Mouse (Mus musculus) neural tube, embryonic 11.5 days (tissue): ENCODE measurements around the gene Tmed3. TPM values are rescaled to one million over a fixed set of nuclear protein-coding genes. Genes with fewer than 3 reads are reported as not detected.

ENCODE experiments used
- ATAC-seq: fragments of 200-750 bp; cut with Nextera tagmentation; 2 replicates; pipeline ENCODE4 v1.8.0; 2017; ENCODE audit warnings: moderate number of reproducible peaks, mild to moderate bottlenecking, moderate TSS enrichment, moderate library complexity; ENCODE audit not compliant: insufficient read depth, low FRiP score, low TSS enrichment
- DNase-seq: peaks from one replicate; pipeline ENCODE4 v3.0.0-alpha.2; 2015; ENCODE audit warnings: low spot score
- H3K27ac ChIP-seq: fragments of 300-500 bp; sonication (generic); 2 replicates; pipeline ENCODE4 v1.5.1; 2014; ENCODE audit warnings: low read depth, mild to moderate bottlenecking, low read length
- H3K27me3 ChIP-seq: fragments of 300-500 bp; sonication (generic); 2 replicates; pipeline ENCODE4 v1.6.1; 2014; ENCODE audit warnings: mild to moderate bottlenecking, low read length, mixed read lengths; ENCODE audit not compliant: control insufficient read depth, insufficient read depth
- H3K36me3 ChIP-seq: fragments of 300-500 bp; sonication (generic); 2 replicates; pipeline ENCODE4 v1.6.1; 2014; ENCODE audit warnings: mild to moderate bottlenecking, low read length, moderate library complexity, mixed read lengths; ENCODE audit not compliant: control insufficient read depth, insufficient read depth
- H3K4me1 ChIP-seq: fragments of 300-500 bp; sonication (generic); 2 replicates; pipeline ENCODE4 v1.6.1; 2014; ENCODE audit warnings: low read length, mixed read lengths; ENCODE audit not compliant: control insufficient read depth, insufficient read depth
- H3K4me2 ChIP-seq: fragments of 300-500 bp; sonication (generic); 2 replicates; pipeline ENCODE4 v1.6.1; 2014; ENCODE audit warnings: low read depth, mild to moderate bottlenecking, moderate library complexity
- H3K4me3 ChIP-seq: fragments of 300-500 bp; sonication (generic); 2 replicates; pipeline ENCODE4 v1.5.1; 2014; ENCODE audit warnings: low read depth, low read length
- H3K9ac ChIP-seq: fragments of 300-500 bp; sonication (generic); 2 replicates; pipeline ENCODE4 v1.6.1; 2014; ENCODE audit warnings: mild to moderate bottlenecking, low read length
- H3K9me3 ChIP-seq: fragments of 300-500 bp; sonication (generic); 2 replicates; pipeline ENCODE4 v1.6.1; 2016; ENCODE audit warnings: low read length; ENCODE audit not compliant: control insufficient read depth
- WGBS: fragments of 180-500 bp; shearing (Covaris S2); extraction: QIAGEN DNeasy Blood & Tissue Kit; methylation state at CpG from one replicate; pipeline ENCODE4 v1.1.7; 2014; 5-methylcytosine and 5-hydroxymethylcytosine counted together
- polyA plus RNA-seq: library from polyadenylated mRNA; unstranded; fragments of >200 nt; fragmentation: Nextera tagmentation; extraction: Ambion mirVana; gene quantifications from 2 replicates; pipeline ENCODE4 v1.2.1, GENCODE M21; 2014

The Tmed3 gene
- polyA plus RNA-seq, 1 experiment from 2014 or later = 44.7 TPM

GRCm38 (mm10) chr9:89667306-89667942 is 37.4 kb downstream of the Tmed3 start:
- no peaks in the 10 kb centered on the region for H3K27me3 ChIP-seq
- DNase-seq = no peak

GRCm38 (mm10) chr9:89650913-89651312 is 54.0 kb downstream of the Tmed3 start:
- Histone ChIP-seq H3K36me3 (no peaks in the 10 kb centered on the region), H3K4me1 (no peaks in the 10 kb centered on the region), H3K9me3 (no peaks in the 10 kb centered on the region), H3K9ac (no peak overlapping the region), H3K4me3 (no peak overlapping the region), H3K4me2 (no peak overlapping the region), H3K27ac (no peak overlapping the region), H3K27me3 (no peaks in the 10 kb centered on the region)
- no peak for ATAC-seq
- WGBS = 86% methylated on average over 6 of the region's 6 CpGs
- DNase-seq = no peak

More at GRCm38 (mm10) chr9:89667306-89667942, 37.4 kb downstream of the Tmed3 start:
- Histone ChIP-seq H3K9me3 (no peaks in the 10 kb centered on the region), H3K36me3 (no peaks in the 10 kb centered on the region), H3K27ac (no peak overlapping the region), H3K4me1 (no peaks in the 10 kb centered on the region), H3K4me2 (no peak overlapping the region), H3K9ac (no peak overlapping the region), H3K4me3 (no peak overlapping the region)
- no peak for ATAC-seq
- 81% methylated on average over 4 of the region's 4 CpGs for WGBS

Other genes starting within 250 kb of the Tmed3 start
- gene Minar1, start 81.9 kb downstream of the Tmed3 start, polyA plus RNA-seq = 0.57 TPM in 2 replicates
- not detected in 2 replicates for gene Ankrd34c, start 33.4 kb upstream of the Tmed3 start, polyA plus RNA-seq
- not detected in 2 replicates for gene Rasgrf1, start 204.8 kb upstream of the Tmed3 start, polyA plus RNA-seq